Mouse (Mus musculus) right cerebral cortex, postnatal 4 days (tissue): ENCODE data around the gene Tesmin.

ENCODE experiments used
- DNase-seq: peaks from one replicate; pipeline ENCODE4 v3.0.0-alpha.2; 2022

Tesmin gene

DNA sequence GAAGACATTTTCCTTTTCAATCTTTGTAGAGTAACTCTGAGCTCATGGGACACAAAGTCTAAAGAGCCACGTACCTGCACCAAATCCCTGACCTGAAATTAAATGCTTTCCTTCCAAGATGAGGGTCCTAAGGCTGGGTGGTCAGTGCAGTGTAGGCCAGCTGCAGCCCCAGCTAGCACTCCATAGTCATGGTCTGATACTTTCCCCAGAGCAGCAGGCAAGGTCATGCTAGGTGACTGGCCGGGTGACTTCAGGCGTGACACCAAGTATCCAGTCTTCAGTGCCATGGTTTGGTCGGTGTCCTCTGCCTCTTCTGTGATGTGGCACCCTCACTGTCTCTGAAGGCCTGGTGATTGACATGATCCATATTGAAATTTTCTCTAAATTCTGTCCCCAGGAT, 11.4 kb downstream of the Tesmin start:
- DNase-seq = no peak

DNA sequence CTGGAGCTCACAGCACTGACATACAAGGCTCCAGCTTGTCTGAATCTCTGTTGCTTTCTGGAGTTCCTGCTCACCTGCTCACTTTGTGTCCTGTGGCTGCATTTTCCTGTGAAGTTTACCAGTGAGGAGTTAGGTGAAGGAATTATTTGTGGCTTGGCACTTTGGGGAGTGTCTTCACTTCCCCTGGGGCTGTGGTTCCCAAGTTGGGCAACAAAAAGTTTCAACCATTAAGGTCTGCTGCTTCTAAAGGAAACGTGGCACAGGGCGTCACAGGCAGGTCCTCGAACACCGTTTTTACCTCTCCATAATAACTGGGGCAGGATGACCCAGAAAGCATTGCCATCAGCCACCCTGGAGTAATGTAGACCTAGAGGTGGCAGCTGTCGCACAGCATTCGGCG, 12.8 kb downstream of the Tesmin start:
- DNase-seq = no peak

DNA sequence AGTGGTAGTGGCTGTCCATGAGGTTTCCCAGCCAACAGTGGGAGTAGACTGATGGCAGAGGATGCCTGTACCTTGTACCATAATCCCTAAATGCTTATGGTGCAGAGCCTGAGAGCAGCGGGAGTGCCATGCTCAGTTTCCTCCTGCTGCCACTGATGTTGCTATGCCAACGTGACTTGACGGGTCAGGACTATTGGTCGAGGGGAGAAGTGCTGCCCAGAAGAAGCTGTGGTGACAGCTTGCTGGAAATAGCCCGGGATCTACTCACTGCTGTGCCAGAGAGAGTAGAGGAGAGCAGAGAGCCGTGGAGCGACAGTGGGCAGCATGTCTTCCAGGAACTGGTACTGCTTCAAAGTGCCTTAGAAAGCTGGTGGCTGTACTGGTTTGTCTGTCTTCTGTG, 13.3 kb downstream of the Tesmin start:
- no peak for DNase-seq

DNA sequence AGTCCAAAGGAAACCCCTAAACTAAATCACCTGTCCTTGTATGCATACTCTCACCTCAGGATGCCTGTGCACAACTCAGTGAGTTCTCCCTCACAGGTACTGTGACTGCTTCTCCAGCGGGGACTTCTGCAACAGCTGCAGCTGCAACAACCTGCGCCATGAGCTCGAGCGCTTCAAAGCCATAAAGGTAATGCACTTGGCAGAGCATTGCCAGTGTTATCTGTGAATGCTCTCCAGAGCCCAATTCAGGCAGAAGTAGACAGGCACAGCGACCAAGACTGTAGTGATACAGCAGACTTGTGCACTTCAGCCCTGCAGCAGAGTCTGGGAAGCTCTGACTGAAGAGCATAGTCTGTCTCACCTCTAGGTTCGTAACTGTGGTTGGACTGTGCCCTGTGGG, 13.7 kb downstream of the Tesmin start:
- DNase-seq = no peak

DNA sequence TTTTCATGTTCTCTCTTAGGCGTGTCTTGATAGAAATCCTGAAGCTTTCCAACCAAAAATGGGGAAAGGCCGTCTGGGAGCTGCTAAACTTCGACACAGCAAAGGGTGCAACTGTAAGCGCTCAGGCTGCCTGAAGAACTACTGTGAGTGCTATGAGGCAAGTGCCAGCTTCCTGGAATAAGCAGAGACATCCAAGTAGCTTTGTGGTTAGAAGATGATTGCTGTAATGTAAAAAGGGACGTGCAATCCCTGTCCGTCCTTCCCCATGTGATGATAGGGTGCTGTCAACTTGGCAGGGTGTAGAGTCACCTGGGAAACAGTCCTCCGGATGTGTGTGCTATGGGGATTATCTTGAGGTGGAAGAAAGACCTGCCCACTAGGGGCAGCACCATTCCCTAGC, 15.4 kb downstream of the Tesmin start:
- no peak for DNase-seq

DNA sequence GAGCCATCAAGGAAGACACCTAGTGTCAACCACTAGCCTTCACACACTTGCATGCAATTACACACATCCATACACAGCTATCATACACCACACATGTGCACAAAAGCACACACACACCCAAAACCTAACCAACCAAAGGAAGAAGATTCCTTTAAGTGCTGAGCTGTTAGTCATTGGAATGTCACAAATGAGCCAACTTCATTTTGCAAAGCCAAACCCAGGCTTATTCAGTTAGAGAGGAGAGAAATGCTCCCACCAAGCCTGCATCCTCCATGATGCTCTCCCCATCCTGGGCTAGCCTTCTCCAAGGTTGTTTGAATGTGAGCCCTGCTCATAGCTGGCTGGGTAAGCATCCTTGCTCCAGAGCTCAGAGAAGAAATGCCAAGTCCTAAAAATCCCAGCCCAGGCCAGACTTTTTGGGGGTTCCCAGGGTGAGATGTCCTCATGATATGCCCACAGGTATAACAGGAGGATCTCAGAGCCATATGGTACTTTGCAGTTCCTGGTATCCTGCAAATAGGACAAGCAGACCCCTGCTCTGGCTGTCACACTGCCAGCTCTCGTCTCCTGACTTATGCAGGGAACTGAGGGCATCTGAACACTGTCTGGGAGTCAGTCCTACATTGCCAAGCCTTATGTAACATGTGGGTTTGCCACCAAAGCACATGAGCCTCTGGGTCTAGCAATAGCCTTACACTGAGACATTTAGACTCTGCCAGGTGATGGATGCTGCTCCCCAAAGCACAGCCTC, 17.0 kb downstream of the Tesmin start:
- DNase-seq = no peak

DNA sequence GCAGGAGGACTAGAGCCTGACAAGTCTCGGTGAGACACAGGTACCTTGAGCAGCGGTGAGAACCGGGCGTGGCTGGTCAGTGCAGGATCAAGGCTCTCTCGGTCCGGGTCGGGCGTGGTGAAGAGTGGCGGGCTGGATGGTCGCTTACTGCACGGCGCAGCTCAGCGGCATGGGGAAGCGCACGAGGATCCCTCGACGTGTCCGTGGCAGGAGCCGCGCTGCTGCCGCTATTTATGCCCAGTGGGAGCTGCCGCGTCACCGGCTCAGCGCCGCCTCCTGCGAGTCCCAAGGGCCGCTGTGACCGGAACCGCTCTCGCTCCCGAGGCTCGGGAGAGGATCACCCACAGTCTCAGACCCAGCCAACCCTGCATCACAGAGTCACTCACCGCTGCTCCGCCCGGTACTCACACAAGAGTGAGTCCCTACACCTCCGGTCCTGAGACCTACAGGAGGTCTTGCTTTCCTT, 25.6 kb downstream of the Tesmin start, which contains the start of gene Gal:
Gal (minus strand) TSS at position 277 of the 466 bp plus-strand sequence.
- peak; percentile 28 for DNase-seq

DNA sequence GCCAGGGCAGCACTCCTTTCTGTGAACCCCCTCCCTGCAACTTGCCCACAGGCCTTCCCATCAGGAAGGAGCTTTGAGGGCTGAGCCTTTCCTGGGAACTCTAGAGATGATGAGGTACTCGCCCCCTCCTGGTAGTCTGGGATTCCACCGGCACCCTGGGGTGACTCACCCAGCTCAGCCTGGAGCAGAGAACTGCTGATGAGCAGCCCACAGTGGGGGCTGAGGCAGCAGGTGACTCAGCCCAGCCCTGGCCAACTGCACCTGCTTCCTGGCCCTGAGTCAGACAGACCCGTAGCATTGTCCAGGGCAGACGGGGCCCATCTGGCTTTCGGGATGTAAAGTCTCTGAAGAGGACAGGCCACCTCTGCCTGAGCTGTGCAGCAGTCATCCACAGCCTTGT, 30.6 kb downstream of the Tesmin start:
- no peak for DNase-seq

DNA sequence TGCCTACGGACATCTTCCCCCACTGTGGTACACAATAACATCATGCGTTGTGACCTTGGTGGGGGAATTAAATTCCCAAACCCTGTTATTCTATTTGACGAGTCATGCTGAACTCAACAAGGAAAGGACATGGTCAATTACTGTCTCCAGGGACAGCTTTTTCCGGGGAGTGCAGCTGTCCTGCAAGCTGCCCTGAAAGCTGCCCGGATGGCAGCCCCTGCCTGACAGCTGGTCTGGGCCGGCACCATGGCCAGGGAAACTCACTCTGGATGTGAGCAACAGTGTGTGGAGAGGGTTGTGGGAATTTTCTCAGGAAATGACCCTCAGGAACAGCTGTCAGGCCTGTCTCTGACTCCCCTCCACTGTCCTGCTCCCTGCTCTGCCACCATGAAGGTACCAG, 33.8 kb downstream of the Tesmin start:
- DNase-seq = no peak

DNA sequence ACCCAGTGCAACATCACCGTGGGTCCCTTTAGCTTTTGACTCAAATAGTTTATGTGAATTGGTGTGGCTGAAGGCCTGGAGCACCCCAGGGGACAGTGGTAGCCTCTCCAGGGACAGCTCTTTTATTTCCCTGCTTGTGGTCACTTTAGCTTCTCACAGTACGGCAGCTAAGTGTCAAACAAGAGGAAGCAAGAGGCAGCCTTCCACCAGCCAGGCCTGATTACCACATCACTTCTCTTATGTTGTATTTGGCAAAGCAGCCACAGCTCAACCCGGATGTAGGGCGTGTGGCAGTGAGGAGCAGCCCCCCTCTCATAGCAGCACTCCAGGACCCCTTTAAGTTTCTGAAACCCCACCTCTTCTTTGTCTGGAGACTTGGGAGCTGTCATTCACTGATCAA, 34.3 kb downstream of the Tesmin start:
- DNase-seq = no peak

DNA sequence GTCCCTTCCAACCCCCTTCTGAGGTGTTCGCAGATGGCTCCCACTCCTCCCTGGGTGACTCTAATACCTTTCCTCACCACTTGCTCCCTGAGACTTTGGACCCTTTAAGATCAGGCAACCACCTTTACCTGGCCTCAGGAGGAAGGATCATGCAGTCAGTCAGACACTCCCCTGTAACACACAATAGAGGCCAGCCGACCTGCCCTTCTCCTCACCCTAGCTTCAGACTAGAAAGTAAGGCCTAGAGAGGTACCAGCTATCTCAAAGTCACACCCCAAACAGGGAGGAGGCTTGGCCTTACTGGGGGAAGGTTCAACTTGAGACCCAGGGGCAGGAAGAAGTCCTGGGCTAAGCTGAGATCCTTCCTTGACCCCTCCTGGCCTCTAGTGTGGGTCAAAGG, 35.6 kb downstream of the Tesmin start:
- no peak for DNase-seq

DNA sequence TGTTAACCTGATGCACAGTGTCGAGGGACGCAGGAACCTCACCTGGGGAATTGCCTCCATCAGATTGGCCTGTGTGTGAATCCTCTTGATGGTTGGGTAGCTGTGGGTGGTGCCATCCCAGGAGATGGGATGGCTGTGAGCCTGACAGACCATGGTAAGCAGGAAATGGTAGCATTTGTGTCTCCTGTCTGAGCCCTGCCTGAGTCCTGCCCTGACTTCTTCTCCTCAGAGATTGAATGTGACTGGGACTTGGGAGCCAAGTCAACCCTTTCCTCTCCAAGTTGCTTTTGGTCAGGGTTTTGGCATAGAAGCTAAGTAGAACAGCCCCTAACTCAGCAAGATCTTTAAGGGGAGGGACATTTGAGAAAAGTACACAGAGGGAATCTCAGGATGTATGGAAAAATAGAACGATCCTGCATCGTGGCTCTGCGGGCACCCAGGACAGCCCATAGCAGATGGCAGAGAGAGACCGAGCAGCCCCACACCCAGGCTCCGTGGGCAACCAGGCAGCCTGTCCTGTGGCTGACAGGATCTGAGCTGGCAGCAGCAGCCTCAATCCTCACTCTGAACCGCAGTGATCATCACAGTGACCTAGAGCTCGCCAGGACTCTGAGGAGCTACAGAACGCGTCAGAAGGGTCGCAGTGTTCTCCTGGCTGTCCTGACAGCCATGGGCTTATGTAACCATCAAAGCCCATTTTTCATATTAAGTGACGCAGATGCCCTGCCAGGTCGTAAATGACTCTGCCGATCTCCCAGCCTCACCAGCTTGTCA, 39.6 kb downstream of the Tesmin start:
- DNase-seq = no peak

DNA sequence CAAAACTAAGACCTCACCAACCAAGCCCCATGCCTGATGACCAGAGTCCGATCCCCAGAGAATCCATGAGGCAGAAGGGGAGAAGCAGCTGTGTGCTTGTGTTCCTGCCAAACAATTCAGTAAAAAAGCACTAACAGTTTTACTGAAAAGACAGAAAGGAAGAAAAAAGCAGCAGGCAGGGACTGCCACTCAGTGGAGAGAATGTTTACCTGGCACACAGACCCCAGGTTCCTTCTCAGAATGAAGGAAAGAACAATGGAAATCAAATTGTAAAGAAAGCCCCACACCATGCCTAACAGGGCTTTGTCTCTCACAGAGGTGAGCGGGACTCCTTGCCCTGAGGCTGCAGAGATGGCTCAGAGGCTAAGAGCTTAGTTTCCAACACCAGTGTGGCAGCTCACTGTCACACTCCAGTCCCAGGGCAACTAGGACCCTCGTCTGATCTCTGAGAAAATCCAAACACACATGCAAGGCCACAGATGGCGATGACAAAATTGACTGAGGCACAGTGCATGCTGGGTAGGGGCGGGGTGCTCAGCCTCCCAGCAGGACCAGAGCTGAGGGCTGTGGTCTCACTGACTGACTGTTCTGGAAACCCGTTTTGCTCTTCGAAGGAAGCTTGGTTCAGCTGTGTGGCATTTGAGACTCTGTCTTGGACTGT, 40.6 kb downstream of the Tesmin start:
- DNase-seq = no peak

DNA sequence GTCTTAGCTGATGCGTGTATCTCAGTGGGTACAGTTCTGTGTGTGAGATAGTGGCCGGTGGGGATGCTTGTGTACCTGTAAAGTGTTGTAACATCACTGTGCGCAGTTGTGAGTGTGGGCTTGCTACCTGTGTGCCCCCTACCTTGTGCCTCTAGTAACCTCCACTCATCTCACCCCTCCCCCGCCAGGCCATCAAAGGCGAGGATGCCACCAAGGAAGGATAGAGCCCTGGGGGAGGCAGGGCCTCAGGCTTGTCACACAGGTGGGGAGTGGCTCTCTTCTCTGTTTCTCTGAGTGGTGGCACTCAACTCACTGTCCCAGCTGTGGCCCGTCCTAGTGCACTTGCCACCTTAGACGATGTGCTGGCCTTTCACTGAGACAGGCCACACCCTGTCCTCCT, 42.4 kb downstream of the Tesmin start:
- no peak for DNase-seq

DNA sequence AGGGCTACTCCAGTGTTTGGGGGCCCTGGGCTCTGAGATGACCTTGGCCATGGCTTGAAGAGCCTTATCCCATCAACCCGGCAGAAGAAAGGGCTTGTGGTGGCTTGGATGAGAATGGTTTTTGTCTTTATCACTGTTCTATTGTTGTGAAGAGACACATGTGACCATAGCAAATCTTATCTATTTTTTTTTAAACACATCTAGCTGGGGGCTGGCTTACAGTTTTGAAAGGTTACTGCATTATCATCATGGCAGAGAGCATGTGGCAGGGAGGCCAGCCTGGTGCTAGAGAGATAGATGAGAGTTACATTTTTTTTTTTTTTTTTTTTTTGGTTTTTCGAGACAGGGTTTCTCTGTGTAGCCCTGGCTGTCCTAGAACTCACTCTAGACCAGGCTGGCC, 43.3 kb downstream of the Tesmin start:
- DNase-seq = no peak

DNA sequence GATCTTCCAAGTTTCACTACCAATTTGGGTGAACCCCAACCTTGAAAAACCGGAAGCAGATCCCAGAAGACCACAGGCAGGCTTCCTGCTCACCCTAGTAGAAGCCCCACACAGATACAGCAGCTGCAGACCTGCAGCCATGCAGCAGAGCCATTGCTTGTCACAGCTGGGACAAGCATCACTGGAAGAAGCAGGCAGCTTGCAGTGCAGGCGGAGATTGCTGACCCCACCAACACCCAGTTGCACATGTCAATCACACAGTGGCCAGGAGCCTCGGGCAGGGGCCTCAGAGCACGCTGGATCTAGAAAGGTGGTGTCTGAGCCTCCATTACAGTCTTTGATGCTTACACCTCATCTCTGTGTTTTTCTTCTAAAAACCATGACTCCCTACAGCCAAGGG, 45.5 kb downstream of the Tesmin start:
- DNase-seq = no peak

DNA sequence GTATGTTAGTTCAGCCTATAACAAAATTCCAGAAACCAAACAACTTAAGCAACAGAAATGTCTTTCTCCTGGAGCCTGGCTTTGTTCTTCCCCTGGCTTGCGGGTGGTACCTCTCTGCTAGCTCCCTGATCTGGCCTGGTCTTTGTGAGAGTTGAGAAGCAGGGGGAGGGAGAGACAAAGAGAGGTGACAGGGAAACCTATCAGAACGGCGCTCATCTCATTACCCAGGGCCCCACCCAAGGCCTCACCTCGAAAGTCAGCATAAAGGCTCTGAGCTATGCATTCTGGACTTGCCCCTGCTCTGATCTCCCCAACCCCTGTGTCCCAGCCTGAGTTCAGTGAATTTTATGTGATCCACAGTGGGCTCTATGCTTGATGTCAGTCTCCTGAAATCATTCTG, 46.0 kb downstream of the Tesmin start:
- DNase-seq = no peak

DNA sequence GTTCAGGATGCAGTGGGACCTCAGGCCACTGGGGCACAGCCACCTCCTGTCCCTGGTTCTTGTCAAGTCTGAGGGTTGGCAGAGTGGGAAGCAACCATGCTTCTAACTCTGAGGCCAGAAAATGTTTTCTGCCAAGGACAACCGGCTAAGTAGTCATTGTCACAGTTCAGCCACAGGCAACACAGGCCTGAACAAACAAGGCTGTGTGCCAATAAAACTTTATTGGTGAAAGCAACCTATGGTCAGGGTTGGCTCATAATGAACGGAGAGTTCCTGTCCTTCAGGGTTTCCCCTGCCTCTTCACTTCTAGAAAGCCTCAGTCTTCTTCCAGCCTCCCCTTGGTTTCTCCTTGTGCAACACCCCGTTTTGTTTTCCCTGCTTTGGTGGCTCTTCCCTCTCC, 47.2 kb downstream of the Tesmin start:
- DNase-seq = no peak

DNA sequence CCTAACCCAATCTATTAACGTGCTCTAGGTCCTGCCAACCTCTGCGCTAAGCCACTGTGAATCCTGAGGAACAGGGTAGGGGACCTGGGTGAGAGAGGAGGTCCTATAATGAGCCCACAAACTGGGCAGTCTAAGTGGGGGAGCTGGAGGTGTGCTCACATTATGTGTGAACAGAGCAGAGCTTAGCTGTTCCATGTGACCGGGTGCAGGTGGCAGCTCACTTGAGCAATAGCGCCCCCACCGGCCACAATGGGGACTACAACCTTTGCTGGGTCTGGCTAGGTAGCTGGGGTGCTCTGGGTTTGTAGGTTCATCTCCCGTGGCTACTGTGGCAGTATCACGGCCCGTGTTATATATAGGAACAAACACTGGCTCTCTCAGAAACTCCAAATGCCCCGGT, 48.2 kb downstream of the Tesmin start:
- no peak for DNase-seq

DNA sequence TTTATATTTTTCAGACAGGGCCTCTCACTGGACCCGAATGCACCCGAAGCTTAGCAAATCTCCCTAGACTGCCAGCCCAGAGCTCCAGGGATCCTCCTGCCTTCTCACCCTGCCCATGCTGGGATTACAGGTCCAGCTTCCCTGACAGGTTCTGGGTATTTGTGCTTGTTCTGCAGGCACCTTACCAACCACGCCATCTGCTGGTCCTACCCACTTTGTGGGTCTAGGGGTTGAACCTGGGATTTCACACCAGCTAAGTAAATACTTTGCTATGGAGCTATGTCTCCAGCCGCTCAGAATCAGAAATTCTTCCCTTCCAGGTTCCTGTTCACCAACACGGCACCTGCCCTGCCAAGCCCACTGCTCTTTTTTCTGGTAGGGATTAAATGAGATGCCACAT, 49.3 kb downstream of the Tesmin start:
- DNase-seq = no peak

DNA sequence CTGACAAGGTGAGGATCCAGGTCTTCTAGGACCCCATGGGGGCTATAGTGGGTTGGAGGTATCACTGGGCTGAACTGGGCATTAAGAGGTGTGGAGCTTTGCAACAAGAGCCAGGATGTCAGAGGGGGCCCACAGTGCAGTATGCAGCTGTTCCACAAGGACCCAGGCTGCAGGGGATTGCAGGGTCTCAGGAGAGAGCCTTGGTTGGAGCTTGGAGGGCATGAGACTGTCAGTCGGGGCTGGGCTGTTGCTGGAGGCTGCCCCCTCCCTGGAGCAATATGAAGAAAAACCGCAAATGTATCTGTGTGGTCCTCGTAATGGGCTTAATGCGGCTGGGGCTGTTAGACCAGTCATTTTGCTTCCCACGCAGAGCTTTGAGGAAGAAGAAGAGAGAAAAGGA, 52.0 kb downstream of the Tesmin start:
- DNase-seq = no peak

DNA sequence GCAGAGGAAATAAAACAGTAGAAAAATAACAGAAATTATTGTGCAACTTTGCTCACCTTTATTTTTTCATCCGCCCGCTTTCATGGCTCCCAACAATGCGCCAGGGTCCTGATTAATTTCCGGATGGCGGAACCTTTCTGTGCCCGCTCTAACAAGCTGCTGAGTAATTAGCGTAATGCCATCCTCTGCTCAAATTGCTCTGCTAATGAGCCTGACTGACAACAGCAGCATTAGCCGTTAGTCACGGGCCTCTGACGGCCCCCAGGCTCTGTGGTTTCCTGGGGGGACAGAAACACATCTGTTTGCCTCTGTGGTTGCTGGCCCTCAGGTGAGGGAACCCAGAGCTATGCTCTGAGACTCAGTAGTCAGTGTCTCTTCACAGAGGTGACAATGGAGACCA, 52.4 kb downstream of the Tesmin start:
- no peak for DNase-seq

DNA sequence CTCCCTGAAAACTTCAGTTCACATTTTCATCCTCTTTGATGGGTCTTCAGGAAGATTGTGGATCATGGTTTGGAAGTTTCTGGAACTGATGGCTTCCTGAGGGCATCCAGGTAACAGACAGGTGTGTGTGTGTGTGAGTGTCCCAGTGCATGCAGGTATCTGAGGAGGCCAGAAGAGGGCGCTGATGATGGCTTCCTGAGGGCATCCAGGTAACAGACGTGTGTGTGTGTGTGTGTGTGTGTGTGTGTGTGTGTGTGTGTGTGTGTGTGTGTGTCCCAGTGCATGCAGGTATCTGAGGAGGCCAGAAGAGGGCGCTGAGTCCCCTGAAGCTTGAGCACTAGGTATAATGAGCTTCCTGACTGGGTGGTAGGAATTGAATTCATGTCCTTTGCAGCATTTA, 58.7 kb downstream of the Tesmin start:
- no peak for DNase-seq

DNA sequence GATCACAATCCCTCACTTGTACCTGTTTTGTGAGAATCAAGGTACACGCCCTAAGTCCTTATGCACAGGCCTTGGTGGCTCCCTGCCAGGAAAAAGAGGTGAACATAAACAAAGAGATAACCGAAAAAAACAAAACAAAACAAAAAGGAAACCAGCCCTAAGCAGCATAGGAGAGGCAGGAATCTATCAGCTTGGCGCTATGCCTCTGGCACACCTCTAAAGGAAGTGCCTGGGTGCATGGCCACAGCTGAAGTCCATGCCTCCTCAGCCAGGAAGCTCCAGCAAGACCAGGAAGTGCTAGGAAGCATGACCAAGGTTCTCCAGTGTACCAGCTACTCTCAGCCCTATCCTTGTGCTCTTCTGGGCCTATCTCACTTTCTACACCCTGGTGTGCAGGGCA, 60.6 kb downstream of the Tesmin start:
- no peak for DNase-seq
